Mouse (Mus musculus) lung, postnatal 0 days (tissue): ENCODE results near the gene Rxrg.

Source experiments
- CTCF ChIP-seq: IDR thresholded peaks from 2 replicates; pipeline ENCODE4 v1.5.1; 2016; ENCODE audit warnings: antibody characterized with exemption, mild to moderate bottlenecking
- EP300 ChIP-seq: IDR thresholded peaks from 2 replicates; pipeline ENCODE4 v1.6.1; 2016; ENCODE audit warnings: antibody characterized with exemption, mild to moderate bottlenecking, control low read depth

DNA sequence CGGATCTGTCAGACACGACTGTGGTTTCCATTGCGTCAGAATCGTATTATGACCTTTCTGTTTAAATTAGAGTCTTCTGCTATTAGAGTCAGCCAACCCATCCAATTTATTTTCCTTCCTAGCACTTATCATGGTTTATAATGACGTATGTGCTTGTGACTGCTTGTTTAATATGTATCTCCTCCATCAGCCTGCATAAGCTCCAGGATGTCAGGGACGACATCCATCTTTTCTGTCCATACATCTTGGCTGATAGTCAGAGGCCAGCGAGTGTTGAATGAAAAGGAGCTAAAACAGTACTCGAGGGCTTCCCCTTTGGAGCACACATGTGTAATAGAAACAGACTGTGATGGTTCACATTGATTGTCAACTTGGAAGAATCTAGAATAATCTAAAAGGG, 6.0 kb upstream of the Rxrg start:
- TF ChIP-seq CTCF (no peak), EP300 (no peak)
